8 mouse cellular contexts compared by ENCODE assay signal in genomic region chr16:45873397-45873796, GRCm38 (mm10).
DNase-seq lines count a peak whose midpoint lies in the region; ATAC-seq lines count a peak whose summit lies in the region.

No protein-coding gene starts in this region.

- H3K4me3 ChIP-seq in kidney, embryonic 16.5 days (ENCODE audit: low read length): no peak overlapping the region
- no peak overlapping the region for H3K4me3 ChIP-seq in intestine, embryonic 16.5 days (ENCODE audit: low read length)
- H3K4me3 ChIP-seq in midbrain, embryonic 14.5 days (replicated peaks; ENCODE audit: low read depth, low read length): no peak overlapping the region

- ATAC-seq in kidney, embryonic 16.5 days (ENCODE audit: low FRiP score, low TSS enrichment): no peak
- no peak for ATAC-seq in intestine, embryonic 16.5 days
- no peak for ATAC-seq in midbrain, embryonic 14.5 days (ENCODE audit: low FRiP score, low TSS enrichment)

- no peak overlapping the region for H3K4me2 ChIP-seq in kidney, embryonic 16.5 days (replicated peaks; ENCODE audit: low read depth, low read length)
- H3K4me2 ChIP-seq in intestine, embryonic 16.5 days (ENCODE audit: low read depth, low read length): no peak overlapping the region
- no peak overlapping the region for H3K4me2 ChIP-seq in midbrain, embryonic 14.5 days (ENCODE audit: low read length)

- WGBS in kidney, embryonic 16.5 days: 77% methylated on average over 4 of the region's 4 CpGs
- WGBS in intestine, embryonic 16.5 days: 82% methylated on average over 4 of the region's 4 CpGs
- 91% methylated on average over 4 of the region's 4 CpGs for WGBS in midbrain, embryonic 14.5 days

- H3K9me3 ChIP-seq in kidney, embryonic 16.5 days (ENCODE audit: low read length): no peaks in the 10 kb centered on the region
- no peaks in the 10 kb centered on the region for H3K9me3 ChIP-seq in intestine, embryonic 16.5 days (ENCODE audit: control insufficient read depth, low read length)
- H3K9me3 ChIP-seq in midbrain, embryonic 14.5 days (ENCODE audit: control insufficient read depth, low read length): no peaks in the 10 kb centered on the region

- H3K27me3 ChIP-seq in kidney, embryonic 16.5 days (ENCODE audit: insufficient read depth, low read length): no peaks in the 10 kb centered on the region
- no peaks in the 10 kb centered on the region for H3K27me3 ChIP-seq in intestine, embryonic 16.5 days (replicated peaks; ENCODE audit: control insufficient read depth, insufficient read depth, low read length)
- no peaks in the 10 kb centered on the region for H3K27me3 ChIP-seq in midbrain, embryonic 14.5 days (ENCODE audit: control insufficient read depth, insufficient read depth, low read length)

- no peak overlapping the region for H3K9ac ChIP-seq in kidney, embryonic 16.5 days (replicated peaks; ENCODE audit: low read length)
- H3K9ac ChIP-seq in intestine, embryonic 16.5 days (ENCODE audit: low read depth, low read length): no peak overlapping the region
- H3K9ac ChIP-seq in midbrain, embryonic 14.5 days (replicated peaks; ENCODE audit: low read length): no peak overlapping the region

- no peak overlapping the region for H3K27ac ChIP-seq in kidney, embryonic 16.5 days (ENCODE audit: low read length)
- no peak overlapping the region for H3K27ac ChIP-seq in intestine, embryonic 16.5 days (ENCODE audit: low read length)
- H3K27ac ChIP-seq in midbrain, embryonic 14.5 days (replicated peaks; ENCODE audit: low read depth, low read length): no peak overlapping the region

- no peaks in the 10 kb centered on the region for H3K36me3 ChIP-seq in kidney, embryonic 16.5 days (ENCODE audit: insufficient read depth, low read length)
- no peaks in the 10 kb centered on the region for H3K36me3 ChIP-seq in intestine, embryonic 16.5 days (ENCODE audit: control insufficient read depth, insufficient read depth, low read length)
- no peaks in the 10 kb centered on the region for H3K36me3 ChIP-seq in midbrain, embryonic 14.5 days (ENCODE audit: control insufficient read depth, insufficient read depth, low read length)

- H3K4me1 ChIP-seq in kidney, embryonic 16.5 days (ENCODE audit: insufficient read depth, low read length): peaks cover 8% of the 10 kb centered on the region
- no peaks in the 10 kb centered on the region for H3K4me1 ChIP-seq in intestine, embryonic 16.5 days (ENCODE audit: control insufficient read depth, insufficient read depth, low read length)
- no peaks in the 10 kb centered on the region for H3K4me1 ChIP-seq in midbrain, embryonic 14.5 days (ENCODE audit: control insufficient read depth, insufficient read depth, low read length)

- intact Hi-C loops in heart, postnatal 14 days (cut with DNase I): no loop called here

- DNase-seq in kidney, adult 9 months: peak; percentile 60
- peak; percentile 32 for DNase-seq in gastrocnemius, postnatal 10 days
- peak; percentile 23 to 64 for DNase-seq in heart, postnatal 14 days
- DNase-seq in lung, postnatal 4 days: peak; percentile 54 to 74
- DNase-seq in ovary, postnatal 14 days (ENCODE audit: low spot score): no peak
- DNase-seq in midbrain, embryonic 14.5 days: no peak

Comparison
In these comparisons a context has a peak if more than half of its experiments do, and no peak if none do; other contexts are left out.
1. DNase-seq: peak in kidney, adult 9 months (single experiment), gastrocnemius, postnatal 10 days (single experiment), heart, postnatal 14 days (2 of 2) and lung, postnatal 4 days (2 of 2); none in ovary, postnatal 14 days (single experiment) and midbrain, embryonic 14.5 days (single experiment).